Mouse (Mus musculus) heart, adult 9 months (tissue): ENCODE data around the gene Ppdpf.

Experiments
- DNase-seq, 2 experiments: peaks; one replicate each; pipeline ENCODE4 v3.0.0; 2022; ENCODE audit warnings: low spot score in 2 of 2

The Ppdpf gene

DNA sequence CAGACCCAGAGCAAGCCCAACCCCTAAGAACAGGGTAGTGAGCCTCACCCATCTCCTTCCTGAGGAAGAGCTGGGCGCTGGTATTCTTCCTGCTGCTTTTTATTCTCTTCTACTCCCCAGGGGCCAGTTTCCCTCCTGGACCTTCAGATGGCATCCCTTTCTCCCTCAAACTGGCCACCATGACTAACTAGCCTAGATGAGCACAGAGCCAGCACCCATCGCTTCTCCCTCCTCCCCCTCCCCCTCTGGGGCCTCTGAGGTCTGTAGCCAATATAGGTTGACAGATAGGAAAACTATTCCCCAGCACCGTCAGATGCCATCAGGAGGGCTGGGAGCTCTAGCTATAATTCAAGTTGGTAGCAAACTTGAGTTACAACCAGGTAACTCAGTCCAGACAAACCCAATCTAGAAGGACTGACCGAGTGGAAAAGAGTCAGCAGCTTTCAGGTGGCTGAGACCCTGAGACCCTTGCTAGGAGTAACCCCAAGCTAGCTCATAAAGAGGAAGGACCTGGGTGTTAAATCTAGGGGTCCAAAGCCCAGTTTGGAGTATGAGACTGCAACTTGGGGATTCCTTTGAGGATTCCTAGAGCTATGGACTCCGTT, 31.9 kb downstream of the Ppdpf start:
- DNase-seq, result no peak

DNA sequence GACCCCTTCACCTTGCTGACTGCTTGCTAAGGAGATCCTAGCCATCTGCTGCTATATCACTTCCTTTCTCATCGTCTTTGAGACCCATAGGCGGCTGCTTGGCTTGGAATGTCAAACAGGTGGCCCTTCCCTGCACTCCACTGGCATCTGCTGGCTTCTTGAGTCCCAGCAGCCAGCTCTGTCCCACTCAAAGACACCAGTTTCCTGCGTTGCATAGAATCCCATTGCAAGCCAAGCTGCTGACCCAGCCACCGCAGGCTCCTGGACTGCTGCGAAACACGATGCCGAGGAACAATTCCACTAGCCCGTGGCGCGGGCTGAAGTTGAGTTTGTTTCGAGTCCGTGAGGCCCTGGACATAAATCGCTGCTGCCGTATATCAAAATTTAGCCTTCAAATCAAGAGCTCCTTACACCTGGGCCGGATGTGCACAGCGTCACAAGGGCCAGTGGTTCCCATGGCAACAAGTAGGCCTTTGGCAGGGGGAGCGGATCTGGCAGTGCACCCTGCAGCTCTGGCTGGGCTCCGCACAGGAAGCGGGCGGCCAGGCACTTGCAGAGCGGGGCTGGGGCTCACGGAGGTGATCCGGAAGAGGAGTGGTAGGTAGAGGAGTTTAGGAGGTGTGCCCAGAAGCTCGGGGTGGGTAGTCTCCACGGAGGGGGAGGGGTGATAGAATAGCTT, 32.6 kb downstream of the Ppdpf start, which contains the start of gene Fndc11:
Gene Fndc11, plus strand, starts transcription at position 476 of the 679 bp plus-strand sequence.
- DNase-seq, result peak; percentile 77 to 81

DNA sequence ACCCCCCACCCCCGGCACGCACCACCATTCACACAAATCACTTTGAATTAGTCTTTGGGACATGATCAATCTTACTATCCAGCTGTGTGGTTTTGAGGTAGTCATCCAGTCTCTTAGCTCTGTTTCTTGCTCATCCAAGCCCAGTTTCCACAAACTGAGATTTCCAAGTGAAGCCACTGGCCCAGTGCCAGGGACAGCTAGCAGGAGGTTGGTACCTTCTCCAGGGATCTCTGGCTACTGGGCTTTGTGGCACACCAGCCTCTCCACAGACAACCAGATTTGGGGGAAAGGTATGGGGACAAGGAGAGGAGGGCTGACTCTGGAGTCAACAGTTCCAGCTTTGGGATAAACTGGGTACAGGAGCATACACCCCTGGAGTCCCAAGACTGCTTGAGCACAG, 33.3 kb downstream of the Ppdpf start:
- DNase-seq, result no peak

DNA sequence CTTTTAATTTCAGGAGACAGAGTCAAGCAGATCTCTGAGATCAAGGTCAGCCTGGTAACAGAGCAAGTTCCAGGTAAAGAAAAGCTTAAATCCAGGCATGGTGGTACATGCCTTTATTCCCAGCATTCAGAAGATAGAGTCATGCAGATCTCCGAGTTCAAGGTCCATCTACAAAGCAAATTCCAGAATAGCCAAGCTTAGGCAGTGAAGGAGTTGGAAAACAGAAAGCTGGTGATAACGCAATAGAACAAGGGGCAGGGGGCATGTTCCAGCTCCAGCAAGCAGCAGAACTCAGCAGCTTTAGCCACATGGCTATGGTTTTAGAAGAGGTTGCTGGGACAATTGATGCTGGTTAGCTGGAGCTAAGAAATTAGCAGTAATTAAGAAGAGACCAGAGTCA, 37.9 kb downstream of the Ppdpf start:
- no peak for DNase-seq

DNA sequence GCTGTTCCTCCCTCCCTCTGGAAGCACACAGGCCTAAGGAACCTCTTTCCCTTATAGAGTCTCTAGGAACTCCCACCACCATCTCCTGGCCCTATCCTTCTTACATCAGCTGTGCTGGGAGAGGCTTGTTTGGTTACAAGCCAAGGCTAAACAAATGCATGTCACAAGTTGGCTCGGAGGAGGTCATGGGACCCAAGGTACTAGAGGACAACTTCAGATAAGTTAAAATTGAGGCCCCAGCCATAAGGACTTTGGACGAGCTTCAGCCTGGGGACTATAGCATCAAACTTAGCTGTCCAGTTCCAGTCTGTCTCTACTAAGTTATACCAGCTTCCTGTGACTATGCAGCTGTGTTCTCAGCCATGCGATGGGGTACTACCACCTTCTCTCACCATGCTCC, 40.1 kb downstream of the Ppdpf start:
- no peak for DNase-seq

DNA sequence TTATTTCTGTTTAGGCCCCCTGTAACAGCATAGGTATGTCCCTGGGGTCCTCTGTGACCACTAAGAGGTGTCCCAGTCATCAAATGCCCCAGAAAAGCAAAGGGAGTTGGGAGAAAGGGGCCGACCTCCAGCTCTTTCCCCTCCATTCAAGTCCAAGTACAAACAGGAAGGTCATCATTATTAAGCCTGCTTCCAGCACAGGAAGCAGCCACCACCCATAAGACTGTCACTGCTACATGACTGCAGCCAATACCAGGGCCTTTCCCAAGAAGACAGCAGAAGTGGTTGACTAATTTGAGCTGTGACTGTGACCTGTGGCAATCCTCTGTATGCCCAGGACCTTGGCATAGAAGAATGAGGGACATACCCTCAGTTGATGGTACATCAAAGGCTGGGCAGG, 41.3 kb downstream of the Ppdpf start:
- DNase-seq, result peak in 1 of 2 experiments; percentile 49

DNA sequence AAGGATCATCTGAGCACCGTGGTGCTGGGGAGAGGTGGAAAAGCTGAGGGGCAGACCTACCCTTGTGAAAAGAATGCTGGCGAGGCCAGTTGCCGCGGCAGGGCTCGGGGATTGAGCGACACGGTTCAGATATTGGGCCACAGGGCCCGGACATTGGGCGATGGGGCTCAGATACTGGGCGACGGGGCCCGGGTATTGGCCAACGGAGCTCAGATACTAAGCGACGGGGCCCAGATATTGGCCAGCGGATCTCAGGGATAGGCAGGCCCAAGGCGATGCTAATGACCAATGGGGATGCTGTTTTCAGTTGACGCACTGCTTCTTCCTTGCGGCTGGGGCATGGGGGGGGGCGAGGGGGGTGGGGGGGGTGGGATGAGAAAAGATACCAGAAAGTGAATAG, 44.1 kb downstream of the Ppdpf start:
- DNase-seq, result no peak

DNA sequence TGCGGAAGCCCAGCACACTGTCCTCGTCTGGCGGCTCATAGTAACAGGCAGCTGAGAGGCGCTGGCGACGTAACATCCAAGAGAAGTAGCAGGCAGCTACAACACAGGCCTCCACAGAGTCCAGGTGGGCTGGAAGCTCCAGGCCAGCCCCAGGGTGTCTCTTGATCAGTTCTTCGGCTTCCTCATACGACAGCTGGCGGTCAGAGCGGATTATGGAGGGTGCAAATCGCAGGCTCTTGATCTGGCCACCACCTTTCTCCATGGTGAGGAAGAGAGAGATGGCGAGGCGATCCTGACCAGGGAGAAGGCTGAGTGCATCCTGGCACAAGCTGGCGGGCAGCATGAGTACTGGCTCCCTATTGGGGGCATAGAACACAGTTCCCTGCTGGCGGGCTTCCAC, 46.4 kb downstream of the Ppdpf start:
- DNase-seq, result no peak

DNA sequence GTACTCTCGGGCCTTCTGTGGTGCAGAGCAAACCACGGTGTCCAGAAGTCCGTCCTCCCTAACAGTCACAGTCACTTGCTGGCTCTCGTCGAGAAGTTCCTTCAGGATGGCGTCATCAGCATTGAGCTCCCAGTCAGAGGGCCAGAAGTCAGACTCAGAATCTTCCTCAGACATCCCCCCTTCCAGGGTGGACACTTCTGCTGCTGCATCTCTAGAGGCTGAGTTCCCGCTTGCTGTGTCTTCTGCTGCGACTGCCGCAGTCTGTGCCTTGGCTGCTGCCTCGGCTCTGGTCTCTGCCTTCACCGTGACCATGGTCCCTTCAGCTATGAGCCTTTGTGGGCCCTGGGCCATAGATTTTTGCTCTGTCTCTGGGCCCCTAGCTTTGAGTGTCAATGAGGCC, 47.6 kb downstream of the Ppdpf start:
- peak in 1 of 2 experiments; percentile 15 for DNase-seq

DNA sequence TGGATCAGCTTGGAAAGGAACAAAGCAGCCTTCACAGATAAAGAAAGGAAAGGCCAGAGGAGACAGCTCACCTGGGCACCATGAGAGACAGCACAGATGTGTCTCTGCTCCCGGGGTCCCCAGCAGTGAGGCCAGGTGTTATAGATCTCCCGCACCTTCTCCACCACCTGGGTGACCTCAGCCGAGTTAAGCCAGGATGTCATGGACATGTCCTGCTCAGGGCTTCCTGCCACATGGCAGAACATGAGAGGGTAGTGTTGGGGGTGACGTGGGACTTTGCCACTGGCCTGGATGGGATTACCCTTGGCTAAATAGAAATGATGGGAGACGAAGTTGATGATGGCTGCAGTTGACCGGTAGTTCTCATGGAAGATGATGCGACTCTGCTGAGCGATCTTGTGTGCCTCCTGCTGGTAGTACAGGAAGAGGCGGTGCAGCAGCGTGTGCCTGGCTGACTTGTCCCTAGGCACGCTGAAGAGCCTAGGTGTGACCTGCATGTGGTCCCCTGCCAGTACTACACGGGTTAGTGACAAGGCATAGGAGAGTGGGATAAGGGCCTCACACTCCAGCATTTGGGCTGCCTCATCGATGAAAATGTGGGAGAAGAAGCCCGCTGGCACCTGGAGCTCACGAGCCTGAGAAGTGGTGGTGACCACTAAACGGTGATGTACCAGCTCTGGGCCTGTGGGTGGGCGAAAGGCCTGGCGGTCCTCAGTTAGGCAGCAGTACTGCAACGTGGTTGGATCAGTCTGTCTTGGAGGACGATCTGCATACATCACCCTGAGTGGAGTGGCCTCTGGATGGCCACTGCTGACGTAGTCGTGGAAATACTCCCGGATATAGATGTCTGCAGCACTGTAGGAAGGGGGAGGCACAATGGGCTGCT, 48.9 kb downstream of the Ppdpf start:
- no peak for DNase-seq

DNA sequence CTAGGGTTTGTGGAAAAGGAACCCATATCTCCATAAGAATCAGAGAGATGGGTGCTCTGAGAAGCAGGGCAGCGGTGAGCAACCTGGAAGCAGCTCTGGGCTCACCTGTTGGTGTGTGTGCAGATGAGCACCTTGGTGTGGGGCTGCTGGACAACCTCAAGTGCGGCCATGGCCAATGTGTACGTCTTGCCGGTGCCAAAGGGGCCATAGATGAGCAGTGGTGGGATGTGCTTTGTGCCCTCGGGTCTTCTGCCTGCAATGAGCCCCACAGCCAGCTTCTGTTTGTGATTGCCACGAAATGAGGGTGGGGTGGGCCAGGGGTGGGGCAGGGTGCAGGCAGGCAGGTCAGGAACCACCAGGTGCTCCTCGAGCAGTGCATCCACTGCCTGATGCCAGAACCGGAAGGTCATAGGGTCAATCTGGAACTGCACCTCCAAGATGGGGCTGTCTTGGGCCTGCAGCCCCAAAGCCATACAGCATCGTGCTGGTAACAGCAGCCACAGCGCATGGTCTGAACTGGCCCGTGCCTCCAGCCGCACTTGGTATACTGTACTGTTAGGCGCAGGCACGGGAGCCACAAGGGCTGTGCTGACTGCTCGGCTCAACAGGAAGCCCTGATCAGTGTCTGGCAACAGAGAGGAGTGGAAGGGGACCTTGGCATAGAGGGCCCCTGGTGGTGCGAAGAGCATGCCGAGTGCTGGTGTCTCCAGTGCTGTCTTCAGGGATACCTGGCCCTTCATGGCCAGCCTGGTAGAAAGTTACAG, 50.4 kb downstream of the Ppdpf start:
- DNase-seq, result no peak

DNA sequence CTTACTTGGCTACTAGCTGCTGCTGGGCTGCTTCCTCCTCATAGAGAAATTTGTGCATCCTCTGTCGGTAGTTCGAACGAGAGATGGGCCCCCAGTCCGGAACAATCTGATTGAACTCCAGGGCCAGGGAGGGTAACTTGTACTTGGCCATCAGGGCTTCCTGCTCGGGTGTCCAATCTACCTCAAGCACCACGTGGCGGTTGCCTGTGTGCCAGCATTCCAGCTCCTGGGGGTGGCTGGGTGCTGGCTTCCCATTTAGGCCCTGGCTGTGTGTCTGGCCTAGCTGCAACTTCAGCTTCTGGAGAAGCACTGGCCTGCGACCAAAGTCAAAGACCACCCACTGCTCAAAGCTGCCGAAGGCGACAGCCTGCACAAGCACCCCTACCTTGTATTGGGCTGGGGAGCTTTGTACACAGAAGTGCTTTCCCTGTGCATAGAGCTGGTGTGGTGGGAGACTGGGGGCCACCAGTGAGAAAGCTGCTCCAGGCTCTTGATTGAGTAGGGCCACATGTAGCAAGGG, 51.1 kb downstream of the Ppdpf start:
- DNase-seq, result peak in 1 of 2 experiments; percentile 22
